23 mouse cellular contexts compared by ENCODE assay signal in the genomic region with DNA sequence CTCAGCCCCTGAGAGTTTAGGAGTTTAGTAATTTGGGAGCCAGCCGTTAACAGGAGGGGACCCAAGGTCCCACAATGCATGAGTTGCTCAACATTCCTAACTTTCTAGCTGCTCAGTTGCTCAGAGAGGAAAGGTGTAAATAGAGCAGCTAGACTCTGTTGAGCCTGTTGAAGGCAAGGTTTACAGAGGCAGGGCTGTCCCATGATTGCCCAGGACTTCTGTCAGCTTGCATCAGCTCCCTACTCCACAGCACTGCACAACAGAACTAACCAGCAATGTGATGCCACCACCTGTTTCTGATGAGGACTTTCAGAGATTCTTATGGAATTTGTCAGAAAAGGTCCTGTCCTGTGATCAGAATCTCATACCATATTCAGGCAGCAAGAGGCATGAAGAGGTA.
DNase-seq lines count a peak whose midpoint lies in the region; ATAC-seq and TF ChIP-seq lines count a peak whose summit lies in the region.
"Had no signal": no experiment of that assay in that cellular context is flagged by ENCODE, and none has a peak within 500 bp of the region (broad histone marks: within the 10 kb centered on the region; RNA-seq: fewer than 3 reads in every experiment).

No protein-coding gene starts in this region.

- H3K4me1 ChIP-seq in liver, adult 2 months (ENCODE audit: control insufficient read depth, insufficient read depth, low read length) = peaks cover 17% of the 10 kb centered on the region
- no peaks in the 10 kb centered on the region for H3K4me1 ChIP-seq in liver, embryonic 12.5 days
- H3K4me1 ChIP-seq in liver, postnatal 0 days (ENCODE audit: insufficient read depth) = no peaks in the 10 kb centered on the region
- H3K4me1 ChIP-seq in midbrain, embryonic 13.5 days (replicated peaks) = no peaks in the 10 kb centered on the region
- H3K4me1 ChIP-seq: forebrain, embryonic 10.5 days; hindbrain, embryonic 12.5 days; hindbrain, embryonic 15.5 days had no signal

- no peak for ATAC-seq in liver, embryonic 12.5 days
- peak; percentile 89 for ATAC-seq in liver, postnatal 0 days
- no peak for ATAC-seq in activated CD4-positive, CD25-positive, alpha-beta regulatory T cell, adult 4 months
- ATAC-seq in midbrain, embryonic 13.5 days = no peak
- ATAC-seq: forebrain, embryonic 14.5 days; forebrain, postnatal 0 days had no signal

- no peak for TF ChIP-seq EP300 in liver, postnatal 0 days (IDR thresholded peaks at IDR 0.05; ENCODE audit: low read depth)

- no peak overlapping the region for H3K9ac ChIP-seq in liver, adult 2 months (ENCODE audit: low read depth, low read length)
- no peak overlapping the region for H3K9ac ChIP-seq in liver, embryonic 12.5 days
- no peak overlapping the region for H3K9ac ChIP-seq in liver, postnatal 0 days (replicated peaks)
- H3K9ac ChIP-seq in midbrain, embryonic 13.5 days (replicated peaks) = no peak overlapping the region
- H3K9ac ChIP-seq: forebrain, postnatal 0 days; hindbrain, embryonic 12.5 days; hindbrain, embryonic 15.5 days had no signal

- H3K79me2 ChIP-seq in liver, adult 2 months (ENCODE audit: control insufficient read depth, insufficient read depth, low read length) = no peaks in the 10 kb centered on the region

- no peaks in the 10 kb centered on the region for H3K27me3 ChIP-seq in liver, adult 2 months (ENCODE audit: control insufficient read depth, insufficient read depth, low read length)
- H3K27me3 ChIP-seq in liver, embryonic 12.5 days (replicated peaks) = no peaks in the 10 kb centered on the region
- no peaks in the 10 kb centered on the region for H3K27me3 ChIP-seq in liver, postnatal 0 days (ENCODE audit: insufficient read depth, low read length)
- H3K27me3 ChIP-seq in midbrain, embryonic 13.5 days = no peaks in the 10 kb centered on the region
- H3K27me3 ChIP-seq: CH12.LX; hindbrain, embryonic 12.5 days; hindbrain, embryonic 15.5 days had no signal

- no peak overlapping the region for H3K4me3 ChIP-seq in liver, adult 2 months (ENCODE audit: insufficient read depth, low read depth, low read length)
- H3K4me3 ChIP-seq in liver, embryonic 12.5 days = no peak overlapping the region
- H3K4me3 ChIP-seq in liver, postnatal 0 days (ENCODE audit: low read depth, low read length) = no peak overlapping the region
- H3K4me3 ChIP-seq in midbrain, embryonic 13.5 days (replicated peaks) = no peak overlapping the region
- H3K4me3 ChIP-seq: forebrain, embryonic 10.5 days; gastrocnemius, adult 2 months; hindbrain, embryonic 12.5 days; hindbrain, embryonic 15.5 days had no signal

- TF ChIP-seq CTCF in liver, adult 2 months (IDR thresholded peaks at IDR 0.05; ENCODE audit: low read depth, low read length) = no peak
- TF ChIP-seq CTCF in liver, postnatal 0 days (IDR thresholded peaks at IDR 0.05; ENCODE audit: low read depth) = no peak

- H3K4me2 ChIP-seq in liver, embryonic 12.5 days = no peak overlapping the region
- no peak overlapping the region for H3K4me2 ChIP-seq in liver, postnatal 0 days (ENCODE audit: low read depth, low read length)
- no peak overlapping the region for H3K4me2 ChIP-seq in midbrain, embryonic 13.5 days (replicated peaks)
- H3K4me2 ChIP-seq: heart, embryonic 11.5 days; hindbrain, embryonic 12.5 days; hindbrain, embryonic 15.5 days had no signal

- H3K36me3 ChIP-seq in liver, adult 2 months (ENCODE audit: control insufficient read depth, insufficient read depth, low read length) = no peaks in the 10 kb centered on the region
- H3K36me3 ChIP-seq in liver, embryonic 12.5 days = no peaks in the 10 kb centered on the region
- H3K36me3 ChIP-seq in liver, postnatal 0 days (replicated peaks; ENCODE audit: insufficient read depth, low read length) = no peaks in the 10 kb centered on the region
- H3K36me3 ChIP-seq in midbrain, embryonic 13.5 days = no peaks in the 10 kb centered on the region
- H3K36me3 ChIP-seq: forebrain, embryonic 10.5 days; G1E; hindbrain, embryonic 12.5 days; hindbrain, embryonic 15.5 days had no signal

- no peak for TF ChIP-seq POLR2A in liver, adult 2 months (IDR thresholded peaks at IDR 0.05; ENCODE audit: extremely low read depth, insufficient read depth, low read length)

- H3K9me3 ChIP-seq in liver, embryonic 12.5 days (replicated peaks) = no peaks in the 10 kb centered on the region
- H3K9me3 ChIP-seq in liver, postnatal 0 days (ENCODE audit: low read length) = no peaks in the 10 kb centered on the region
- H3K9me3 ChIP-seq in midbrain, embryonic 13.5 days = no peaks in the 10 kb centered on the region
- H3K9me3 ChIP-seq: forebrain, embryonic 10.5 days; G1E; hindbrain, embryonic 12.5 days; hindbrain, embryonic 15.5 days had no signal

- peak; percentile 37 for DNase-seq in liver, adult 2 months (ENCODE audit: extremely low read depth, low read depth, low spot score)
- DNase-seq in 3T3-L1 (ENCODE audit: low read depth, low spot score) = peak; percentile 9
- no peak for DNase-seq in liver, postnatal 0 days
- DNase-seq: adrenal gland, adult 8-10 months; adrenal gland, postnatal 25 days; B cell, adult 2 months; cerebellum, adult 11-12 months; cerebellum, adult 8-10 months; cerebellum, postnatal 10 days; forebrain, postnatal 0 days; gastrocnemius, adult 2 months; gastrocnemius, postnatal 14 days; heart, adult 11 months had no signal

- no peak overlapping the region for H3K27ac ChIP-seq in liver, adult 2 months (replicated peaks; ENCODE audit: insufficient read depth, low read depth, low read length)
- no peak overlapping the region for H3K27ac ChIP-seq in liver, embryonic 12.5 days
- H3K27ac ChIP-seq in liver, postnatal 0 days (ENCODE audit: low read depth) = no peak overlapping the region
- no peak overlapping the region for H3K27ac ChIP-seq in midbrain, embryonic 13.5 days
- H3K27ac ChIP-seq: forebrain, embryonic 10.5 days; gastrocnemius, adult 2 months; hindbrain, embryonic 12.5 days; hindbrain, embryonic 15.5 days had no signal

- WGBS in liver, adult 2 months = 24% methylated on average over 1 of the region's 1 CpGs
- WGBS in liver, embryonic 12.5 days (ENCODE audit: insufficient replicate concordance) = 69% methylated on average over 1 of the region's 1 CpGs
- 47% methylated on average over 1 of the region's 1 CpGs for WGBS in liver, postnatal 0 days (ENCODE audit: insufficient replicate concordance)
- WGBS in midbrain, embryonic 13.5 days = 94% methylated on average over 1 of the region's 1 CpGs
